Mouse (Mus musculus): ENCODE measurements around the gene Irgc1.

- TF ChIP-seq CTCF (IDR thresholded peaks at IDR 0.05; ENCODE audit: borderline replicate concordance, extremely low read depth, insufficient read depth, insufficient read length) = no peak
- no peak for TF ChIP-seq POLR2A (IDR thresholded peaks at IDR 0.05; ENCODE audit: borderline replicate concordance, extremely low read depth, insufficient read depth, insufficient read length, poor library complexity, severe bottlenecking)
Measured at GRCm38 (mm10) chr7:24472442-24472841, 20.3 kb upstream of the Irgc1 start.

Measured in brain, embryonic 14.5 days (tissue).